Mouse (Mus musculus): ENCODE measurements at regions not wholly inside any gene's neighbourhood (a gene's known extent, or its start where the extent isn't known, plus 50 kb on each side); places are given as distances from the start of the nearest gene placed in this dataset.

DNA sequence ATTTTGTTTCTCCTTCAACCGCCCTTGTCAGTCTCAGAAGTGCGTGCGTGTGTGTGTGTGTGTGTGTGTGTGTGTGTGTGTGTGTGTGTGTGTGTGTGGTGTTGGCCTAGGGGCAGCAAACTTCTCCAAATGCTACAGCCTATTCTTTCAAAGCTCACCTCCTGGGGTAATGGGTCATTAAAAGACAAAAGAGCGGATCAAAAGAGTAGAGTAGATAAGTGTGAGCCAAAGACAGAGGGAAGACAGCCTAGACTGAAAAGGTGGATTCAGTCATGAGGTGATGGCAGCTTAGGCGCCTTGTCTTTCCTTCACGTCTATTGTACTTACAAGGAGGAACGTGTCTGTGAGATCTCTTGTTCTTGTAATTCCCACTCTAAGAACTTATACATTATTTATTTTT is 199.6 kb upstream of the Sash1 start:
- no peak for DNase-seq (ENCODE audit: low read depth, low spot score)

DNA sequence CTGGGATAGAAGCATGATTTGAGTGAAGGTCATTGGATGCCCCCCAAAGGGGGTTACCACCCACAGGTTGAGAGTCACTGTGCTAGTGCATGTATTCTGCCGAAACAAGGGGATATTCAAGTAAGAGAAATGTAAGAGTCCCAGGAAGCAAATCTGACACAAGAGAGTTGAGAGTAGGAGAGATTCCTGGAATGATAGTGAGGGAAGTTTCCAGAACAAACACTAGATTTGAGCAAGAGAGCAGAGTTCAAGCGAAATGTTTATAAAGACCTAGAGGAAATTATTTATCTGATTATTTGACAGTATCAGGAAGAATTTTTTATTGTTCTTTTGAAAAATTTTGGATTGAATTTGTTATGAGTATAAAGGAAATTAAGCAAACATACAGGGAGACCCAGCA is 189.0 kb upstream of the Sash1 start:
- DNase-seq (ENCODE audit: low read depth, low spot score) = no peak

- DNase-seq (ENCODE audit: low read depth, low spot score) = peak; percentile 9
Observed at GRCm38 (mm10) chr10:9071630-9072029, 185.8 kb upstream of the Sash1 start.

DNA sequence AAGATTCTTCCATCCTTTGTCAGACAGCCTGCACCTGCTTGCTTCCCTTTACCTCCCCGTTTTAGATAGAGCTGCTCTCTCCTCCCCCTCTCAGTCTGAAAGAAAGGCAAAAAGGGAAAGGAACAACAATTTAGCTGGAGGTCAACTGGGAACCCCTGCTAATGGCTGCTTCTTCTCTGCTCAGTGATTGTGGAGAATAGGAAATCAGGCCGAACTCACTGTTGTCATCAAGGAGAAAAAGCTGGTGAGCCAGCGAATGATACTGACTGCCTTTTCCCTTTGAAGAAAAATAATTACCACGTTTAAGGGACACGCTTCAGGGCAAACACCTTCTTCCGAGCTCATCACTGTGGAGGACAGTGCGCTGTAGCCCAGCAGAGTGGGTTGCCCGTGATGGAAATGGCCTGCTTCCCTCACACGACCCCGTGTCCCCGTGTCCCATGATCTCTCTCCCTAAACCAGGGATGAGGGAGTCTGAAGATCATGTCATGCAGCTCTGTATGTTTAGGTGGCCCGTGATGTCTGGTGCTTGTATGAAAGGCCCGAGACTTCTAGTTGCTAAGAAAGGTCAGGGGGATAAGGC is 183.8 kb upstream of the Sash1 start:
- DNase-seq (ENCODE audit: low read depth, low spot score) = no peak

- DNase-seq (ENCODE audit: low read depth, low spot score) = no peak
Observed at GRCm38 (mm10) chr10:9066566-9066965, 180.7 kb upstream of the Sash1 start.

- DNase-seq (ENCODE audit: low read depth, low spot score) = no peak
Observed at GRCm38 (mm10) chr10:9061979-9062378, 176.1 kb upstream of the Sash1 start.

- DNase-seq (ENCODE audit: low read depth, low spot score) = no peak
Observed at GRCm38 (mm10) chr10:9055274-9055673, 169.4 kb upstream of the Sash1 start.

GRCm38 (mm10) chr10:9053371-9053770 is 167.5 kb upstream of the Sash1 start:
- DNase-seq (ENCODE audit: low read depth, low spot score) = peak; percentile 21

GRCm38 (mm10) chr10:9047341-9047740 is 161.5 kb upstream of the Sash1 start:
- no peak for DNase-seq (ENCODE audit: low read depth, low spot score)

DNA sequence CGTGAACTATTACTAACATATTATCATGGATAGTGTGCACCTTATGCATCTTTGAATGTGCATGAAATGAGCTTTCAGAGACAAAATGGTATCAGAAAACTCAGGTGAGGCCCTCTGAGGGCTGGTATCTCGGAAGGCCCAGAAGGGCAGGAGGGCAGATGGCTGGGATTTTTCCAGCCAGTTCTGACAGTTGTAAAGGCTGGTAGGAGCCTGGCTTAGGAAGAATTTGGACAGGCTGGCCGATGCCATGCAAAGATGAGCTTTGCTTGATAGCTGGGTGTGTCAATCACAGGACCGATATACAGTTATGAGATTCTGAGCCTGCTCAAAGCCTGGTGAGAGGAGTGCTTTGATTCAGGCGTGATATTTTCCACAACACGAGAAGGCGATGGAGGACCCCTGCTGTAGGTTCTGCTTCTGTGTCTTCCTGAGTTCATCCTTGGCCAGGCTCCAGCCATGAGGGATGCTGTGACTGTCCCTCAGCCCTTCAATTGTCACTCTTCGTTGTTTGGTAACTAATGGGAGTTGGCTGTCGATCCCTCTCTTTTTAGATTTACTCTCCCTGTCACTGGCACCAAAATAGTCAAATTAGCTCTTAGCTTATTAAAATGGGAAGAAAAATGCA is 159.0 kb upstream of the Sash1 start:
- no peak for DNase-seq (ENCODE audit: low read depth, low spot score)

DNA sequence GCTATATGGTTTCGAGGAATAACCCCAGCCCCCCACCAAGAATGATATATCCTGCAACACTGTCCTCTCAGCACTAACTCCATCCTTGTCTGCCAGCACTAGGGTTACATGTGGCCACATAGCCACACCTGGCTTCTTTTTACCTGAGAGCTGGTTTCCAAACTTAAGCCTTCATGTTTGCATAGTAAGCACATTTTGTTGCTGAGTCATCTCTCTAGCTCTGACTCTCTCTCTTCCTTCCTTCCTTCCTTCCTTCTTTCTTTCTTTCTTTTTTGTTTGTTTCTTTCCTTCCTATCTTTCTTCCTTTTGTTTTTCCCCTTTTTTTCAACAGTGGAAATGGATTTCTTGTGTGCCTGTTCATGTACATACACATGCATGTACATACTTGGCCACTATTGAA is 157.6 kb upstream of the Sash1 start:
- DNase-seq (ENCODE audit: low read depth, low spot score) = no peak

DNA sequence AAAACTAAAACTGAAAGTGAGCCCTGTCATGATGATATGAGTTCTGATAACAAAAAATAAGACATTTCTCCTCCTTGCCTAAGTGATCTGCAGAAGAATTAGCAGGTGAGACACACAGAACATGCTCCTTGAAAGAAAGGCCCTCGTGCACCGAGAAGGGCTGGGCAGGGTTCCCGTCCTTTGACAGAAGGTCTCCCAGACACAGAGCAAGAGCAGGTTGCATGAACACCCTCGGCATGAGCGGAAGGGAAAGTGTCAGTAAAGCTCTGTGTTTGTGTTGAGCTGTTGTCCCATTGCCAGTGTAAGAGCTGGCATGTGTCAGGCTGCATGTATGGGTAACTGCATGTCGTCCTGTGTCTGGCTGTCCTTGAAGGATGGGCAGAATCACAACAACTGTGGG is 144.6 kb upstream of the Sash1 start:
- no peak for DNase-seq (ENCODE audit: low read depth, low spot score)

GRCm38 (mm10) chr10:9029506-9029905 is 143.6 kb upstream of the Sash1 start:
- no peak for DNase-seq (ENCODE audit: low read depth, low spot score)

- DNase-seq (ENCODE audit: low read depth, low spot score) = no peak
Observed at GRCm38 (mm10) chr10:9027070-9027807, 141.4 kb upstream of the Sash1 start.

DNA sequence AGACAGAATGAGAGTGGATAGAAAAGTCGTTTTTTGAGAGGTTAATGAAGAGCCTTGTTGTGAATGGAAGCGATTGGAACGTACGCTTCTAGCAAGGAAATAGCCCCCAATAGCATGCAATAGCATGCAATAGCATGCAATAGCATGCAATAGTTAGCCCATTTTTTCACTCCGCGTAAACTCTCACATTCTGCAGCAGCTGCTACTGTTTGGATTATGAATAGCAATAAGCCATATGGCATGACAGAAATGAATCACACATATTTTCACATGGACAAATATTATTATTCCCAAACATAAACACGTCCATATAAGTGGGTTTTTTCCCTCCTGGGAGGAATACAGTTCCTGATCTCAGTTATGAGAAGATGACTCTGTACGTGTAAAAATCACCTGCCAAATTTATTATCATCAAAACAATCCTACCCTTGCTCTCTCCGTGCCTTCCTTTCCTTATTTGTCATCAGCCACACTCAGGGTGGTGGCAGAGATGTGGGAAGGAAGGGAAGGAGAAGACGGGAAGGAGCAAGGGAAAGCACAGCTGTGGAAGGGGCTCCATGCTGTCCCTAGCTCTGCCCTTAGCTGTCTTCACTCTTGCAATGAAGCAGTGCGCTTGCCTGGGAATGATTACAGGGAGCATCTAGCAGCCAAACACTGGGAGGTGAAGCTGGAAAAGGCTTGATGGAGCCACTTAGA is 129.1 kb upstream of the Sash1 start:
- DNase-seq (ENCODE audit: low read depth, low spot score) = no peak

DNA sequence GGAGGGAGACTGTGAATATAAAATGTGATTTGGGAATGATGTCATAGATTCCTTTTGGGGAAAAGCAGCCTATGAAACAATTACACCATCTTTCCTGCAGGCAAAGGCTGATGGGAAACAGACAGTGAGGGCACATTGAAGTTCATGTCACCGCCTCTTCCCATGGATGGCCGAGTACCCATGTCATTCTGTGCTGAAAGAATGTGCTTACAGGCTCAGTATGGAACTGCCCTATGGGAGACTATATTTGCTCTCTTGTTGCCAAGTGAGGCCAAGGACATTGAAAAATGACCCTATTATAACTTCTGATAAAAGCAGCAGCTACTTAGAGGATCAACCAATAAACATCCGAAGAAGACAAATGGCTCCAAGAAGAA is 127.7 kb upstream of the Sash1 start:
- DNase-seq (ENCODE audit: low read depth, low spot score) = no peak

- peak; percentile 62 for DNase-seq (ENCODE audit: low read depth, low spot score)
Observed at GRCm38 (mm10) chr10:9012829-9013548, 127.1 kb upstream of the Sash1 start.

DNA sequence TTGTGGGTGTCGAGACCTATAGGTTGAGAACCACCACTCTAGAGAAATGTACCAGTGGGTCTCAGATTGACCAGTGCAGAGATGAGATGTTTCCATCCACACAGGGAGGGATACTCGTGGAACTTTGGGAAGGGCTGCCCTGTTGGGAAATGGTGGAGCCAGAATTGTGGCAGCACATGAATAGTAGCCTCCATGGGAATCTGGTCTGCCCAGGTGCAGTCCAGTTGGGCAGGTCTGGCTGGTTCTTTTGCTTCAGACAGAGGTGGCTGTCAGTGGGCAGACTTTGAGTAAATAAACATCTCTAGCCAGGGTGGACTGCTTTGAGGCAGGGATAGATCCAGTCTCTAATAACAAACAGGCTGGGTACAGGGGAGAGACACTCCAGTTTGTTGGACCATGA is 126.0 kb upstream of the Sash1 start:
- no peak for DNase-seq (ENCODE audit: low read depth, low spot score)

DNA sequence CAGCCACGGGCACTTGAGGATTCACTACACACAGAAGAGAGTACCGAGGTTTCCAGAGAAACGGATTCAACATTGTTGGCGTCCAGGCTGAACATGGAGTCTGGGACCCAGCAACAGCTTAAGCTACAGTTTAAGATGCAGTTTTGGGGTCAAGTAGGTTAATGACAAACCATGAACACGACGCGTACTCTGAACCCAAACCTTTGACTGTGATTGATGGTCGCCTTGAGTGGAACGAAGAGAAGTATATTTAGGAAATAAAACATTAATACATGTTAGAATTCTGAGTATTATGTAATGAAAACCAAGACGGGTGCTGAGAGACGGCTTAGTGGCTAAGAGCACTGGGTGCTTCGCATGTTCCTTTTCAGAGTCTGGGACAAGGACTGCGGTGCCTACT is 124.3 kb upstream of the Sash1 start:
- DNase-seq (ENCODE audit: low read depth, low spot score) = no peak

GRCm38 (mm10) chr10:9005140-9005909 is 119.5 kb upstream of the Sash1 start:
- DNase-seq (ENCODE audit: low read depth, low spot score) = no peak

GRCm38 (mm10) chr10:9002261-9002660 is 116.4 kb upstream of the Sash1 start:
- no peak for DNase-seq (ENCODE audit: low read depth, low spot score)

Measured in forelimb bud, embryonic 11.5 days (tissue).